Mouse (Mus musculus): ENCODE measurements around the gene C5ar1. TPM values are rescaled to one million over a fixed set of nuclear protein-coding genes. Genes with fewer than 3 reads are reported as not detected.

The C5ar1 gene
- total and polyA plus RNA-seq, 3 experiments, result not detected

DNA sequence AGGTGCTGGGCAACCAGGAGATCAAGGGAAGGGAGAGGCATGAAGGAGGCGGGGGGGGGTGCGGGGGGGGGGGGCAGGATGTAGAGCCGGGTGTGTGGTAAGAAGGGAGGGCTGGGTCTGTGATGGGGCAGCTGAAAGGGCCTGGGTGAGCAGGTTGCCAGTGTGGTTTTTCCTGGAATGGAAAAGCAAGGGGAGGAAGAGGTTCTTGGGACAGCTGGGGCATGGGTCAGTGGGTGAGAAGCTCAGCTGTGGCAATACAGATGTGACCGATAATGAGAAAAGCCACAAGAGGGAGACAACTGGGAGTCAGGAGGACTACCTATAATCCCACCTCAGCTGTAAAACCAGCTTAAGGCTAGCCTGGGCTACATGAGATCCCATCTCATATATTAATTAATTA lies 13.4 kb downstream of the C5ar1 start:
- Histone ChIP-seq H3K9ac (ENCODE audit: control insufficient read depth, low read depth, low read length, poor library complexity, severe bottlenecking) (no peak overlapping the region), H3K9me3 (replicated peaks; ENCODE audit: insufficient read depth, low read length) (no peaks in the 10 kb centered on the region), H3K4me3 (ENCODE audit: control insufficient read depth in 1 of 2, insufficient read depth in 1 of 2, low read depth in 2 of 2, low read length in 2 of 2) (no peak overlapping the region), H3K27ac (ENCODE audit: control insufficient read depth, low read depth, low read length) (no peak overlapping the region), H3K36me3 (ENCODE audit: control insufficient read depth in 1 of 2, insufficient read depth in 2 of 2, low read length in 2 of 2) (peaks cover 0 to 5% of the 10 kb centered on the region in 2 experiments; a peak in 2 of 4 replicates), H3K27me3 (ENCODE audit: control insufficient read depth in 1 of 2, insufficient read depth in 2 of 2, low read length in 2 of 2) (peaks cover 0 to 3% of the 10 kb centered on the region in 2 experiments; a peak in 3 of 4 replicates), H3K79me2 (ENCODE audit: control insufficient read depth, insufficient read depth, low read length, poor library complexity) (no peaks in the 10 kb centered on the region), H3K4me1 (ENCODE audit: control insufficient read depth in 1 of 2, insufficient read depth in 2 of 2, low read length in 2 of 2) (peaks cover 0 to 10% of the 10 kb centered on the region in 2 experiments; a peak in 3 of 4 replicates)
- no peak for DNase-seq (ENCODE audit: low read depth, low spot score)
- TF ChIP-seq SIN3A (IDR thresholded peaks at IDR 0.05; ENCODE audit: low read length) (no peak), BHLHE40 (IDR thresholded peaks at IDR 0.05; ENCODE audit: borderline replicate concordance, low read depth, low read length) (no peak), USF1 (IDR thresholded peaks at IDR 0.05; ENCODE audit: low read depth, low read length) (no peak), TCF12 (IDR thresholded peaks at IDR 0.05; ENCODE audit: low read depth, low read length) (no peak), POLR2AphosphoS5 (IDR thresholded peaks at IDR 0.05; ENCODE audit: borderline replicate concordance, low read depth, low read length) (no peak), ETS1 (IDR thresholded peaks at IDR 0.05; ENCODE audit: low read depth, low read length) (no peak), GABPA (IDR thresholded peaks at IDR 0.05; ENCODE audit: low read depth, low read length) (no peak), NRF1 (IDR thresholded peaks at IDR 0.05; ENCODE audit: insufficient read depth, low read depth, low read length, poor library complexity, severe bottlenecking) (no peak), MYB (IDR thresholded peaks at IDR 0.05; ENCODE audit: low read depth, low read length) (no peak), HCFC1 (IDR thresholded peaks at IDR 0.05; ENCODE audit: low read depth, low read length) (no peak)

- Histone ChIP-seq H3K9ac (ENCODE audit: control insufficient read depth, low read depth, low read length, poor library complexity, severe bottlenecking) (no peak within 1 kb of the TSS), H3K36me3 (ENCODE audit: control insufficient read depth in 1 of 2, insufficient read depth in 2 of 2, low read length in 2 of 2) (peaks cover 0 to 17% of the 10 kb centered on the region in 2 experiments; a peak in 2 of 4 replicates), H3K27ac (ENCODE audit: control insufficient read depth, low read depth, low read length) (no peak within 1 kb of the TSS), H3K4me3 (ENCODE audit: control insufficient read depth in 1 of 2, insufficient read depth in 1 of 2, low read depth in 2 of 2, low read length in 2 of 2) (no peak within 1 kb of the TSS), H3K79me2 (ENCODE audit: control insufficient read depth, insufficient read depth, low read length, poor library complexity) (no peaks in the 10 kb centered on the region), H3K9me3 (replicated peaks; ENCODE audit: insufficient read depth, low read length) (no peaks in the 10 kb centered on the region), H3K27me3 (ENCODE audit: control insufficient read depth in 1 of 2, insufficient read depth in 2 of 2, low read length in 2 of 2) (peaks cover 0 to 1% of the 10 kb centered on the region in 2 experiments; a peak in 1 of 4 replicates), H3K4me1 (ENCODE audit: control insufficient read depth in 1 of 2, insufficient read depth in 2 of 2, low read length in 2 of 2) (peaks cover 3 to 21% of the 10 kb centered on the region in 2 experiments; a peak in 3 of 4 replicates)
- TF ChIP-seq MAFK (IDR thresholded peaks at IDR 0.05; ENCODE audit: borderline replicate concordance, low read depth, low read length) (no peak), NELFE (IDR thresholded peaks at IDR 0.05; ENCODE audit: low read depth, low read length) (no peak), MAZ (IDR thresholded peaks at IDR 0.05; ENCODE audit: low read depth, low read length) (no peak), SMC3 (IDR thresholded peaks at IDR 0.05; ENCODE audit: low read depth, low read length) (no peak), ZKSCAN1 (IDR thresholded peaks at IDR 0.05; ENCODE audit: low read depth, low read length) (no peak), MYB (IDR thresholded peaks at IDR 0.05; ENCODE audit: low read depth, low read length) (no peak), E2F4 (IDR thresholded peaks at IDR 0.05; ENCODE audit: borderline replicate concordance, low read depth, low read length) (no peak), TAL1 (IDR thresholded peaks at IDR 0.05; ENCODE audit: low read length) (no peak), MXI1 (IDR thresholded peaks at IDR 0.05; ENCODE audit: low read depth, low read length) (no peak)
- DNase-seq (ENCODE audit: low read depth, low spot score), result peak; percentile 27
Measured at GRCm38 (mm10) chr7:16244067-16244466, 15.3 kb downstream of the C5ar1 start, which contains the start of gene C5ar2. Gene C5ar2 (minus strand): TSS chr7:16244154.
